Mouse (Mus musculus) neutrophil, adult 5-6 weeks (primary cell): ENCODE measurements around the gene Hadh. TPM values are rescaled to one million over a fixed set of nuclear protein-coding genes. Genes with fewer than 3 reads are reported as not detected.

Source experiments
- ATAC-seq: fragments of 151-379, 151-347 bp; 2 replicates; pipeline ENCODE4 v1.8.0; 2017; ENCODE audit warnings: mild to moderate bottlenecking, moderate TSS enrichment; ENCODE audit not compliant: insufficient number of reproducible peaks, poor library complexity, low FRiP score, severe bottlenecking; ENCODE audit errors: extremely low read depth
- total RNA-seq: library from RNA; stranded (forward); fragments of 200-1000 nt; gene quantifications from 2 replicates; pipeline ENCODE4 v1.2.3, GENCODE M21; 2017

Hadh gene
- total RNA-seq, 1 experiment from 2014 or later: 22.2 TPM

DNA sequence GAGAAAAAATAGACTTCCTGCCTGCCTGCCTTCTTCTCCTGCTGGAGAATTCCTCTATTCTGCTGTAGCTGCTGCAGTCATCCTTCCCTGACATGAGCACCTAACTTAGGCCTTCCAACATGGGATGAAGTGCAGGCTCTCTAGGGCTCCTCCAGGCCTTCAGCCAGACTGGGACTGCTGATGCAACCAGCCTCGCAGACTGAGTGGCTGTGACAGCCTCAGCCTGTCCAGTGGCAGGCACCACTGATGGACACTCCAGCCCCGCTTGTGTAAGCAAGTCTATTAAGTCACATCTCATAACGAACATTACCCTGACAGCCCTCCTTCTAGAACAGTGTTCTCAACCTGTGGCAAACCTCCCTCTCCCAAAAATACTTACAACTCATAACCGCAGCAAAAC lies 2.2 kb upstream of the Hadh start:
- no peak for ATAC-seq

DNA sequence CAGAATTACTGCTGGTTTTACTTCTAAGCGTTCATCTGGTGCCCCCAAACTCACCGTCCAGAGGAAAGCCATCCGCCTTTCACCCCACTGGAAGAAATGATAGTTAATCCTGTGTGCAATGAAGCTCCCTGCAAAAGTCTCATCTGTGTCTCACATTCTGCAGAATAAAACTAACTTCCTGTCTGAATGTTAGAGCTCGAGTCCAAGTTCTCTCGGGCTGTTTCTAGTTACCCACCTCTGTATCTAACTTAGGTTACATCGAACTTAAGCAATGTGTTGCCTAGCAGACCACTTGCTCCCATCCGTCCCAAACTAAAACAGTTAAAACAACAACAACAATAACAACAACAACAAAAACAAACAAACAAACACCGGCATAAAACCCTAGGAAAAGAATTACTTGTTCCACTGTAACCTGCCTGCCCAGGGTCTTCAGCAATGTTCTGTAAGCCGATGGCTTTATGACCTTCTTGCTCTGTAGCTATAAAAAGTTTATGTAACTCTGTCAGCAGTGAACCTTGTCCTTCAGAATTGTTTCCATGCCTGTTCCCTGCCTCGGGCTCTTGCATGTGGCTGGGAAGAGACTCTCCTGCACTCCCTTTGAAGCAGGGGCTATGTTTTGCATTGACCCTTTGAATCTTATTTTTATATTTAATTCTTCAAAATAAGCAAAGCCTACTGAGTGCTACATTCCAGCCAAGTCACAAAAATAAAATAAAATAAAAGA lies 636 bp upstream of the Hadh start:
- ATAC-seq: no peak

DNA sequence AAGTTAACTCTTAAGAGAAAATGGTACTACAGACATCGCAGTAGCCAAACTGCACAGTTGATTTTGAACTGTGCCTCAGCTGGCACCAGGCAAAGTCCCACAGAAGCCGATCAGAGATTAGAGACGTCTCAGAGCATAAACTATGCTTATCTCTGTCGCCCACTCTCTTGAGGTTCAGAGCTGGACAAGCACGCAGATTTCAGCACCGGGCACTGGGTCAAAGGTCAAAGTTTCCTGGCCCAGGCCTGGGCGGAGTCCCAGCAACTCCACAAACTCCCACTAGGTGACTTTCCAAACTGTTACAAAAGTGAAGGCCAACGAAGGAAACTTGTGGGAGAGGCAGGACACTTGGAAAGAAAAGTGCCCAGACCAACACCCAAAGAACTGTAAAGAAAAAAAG lies 744 bp downstream of the Hadh start:
- no peak for ATAC-seq

DNA sequence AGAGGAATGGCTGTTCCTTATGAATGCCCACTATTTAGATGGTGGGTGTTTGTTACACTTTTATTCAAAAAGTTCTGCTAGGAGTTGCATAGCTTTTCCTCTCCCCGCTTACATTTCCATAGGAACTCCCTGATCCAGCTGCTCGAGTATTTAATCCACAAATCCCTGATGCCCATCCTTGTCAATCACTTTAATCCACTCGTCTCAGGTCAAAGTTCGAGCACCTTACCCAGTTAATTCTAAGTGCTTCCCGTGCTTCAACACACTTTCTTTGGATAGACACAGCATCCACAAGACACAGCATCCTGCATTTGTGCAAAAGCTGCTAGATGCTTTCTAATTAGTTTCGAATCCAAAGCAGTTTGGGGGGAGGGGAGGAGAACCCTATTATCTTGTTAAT lies 1.5 kb downstream of the Hadh start:
- ATAC-seq: no peak

DNA sequence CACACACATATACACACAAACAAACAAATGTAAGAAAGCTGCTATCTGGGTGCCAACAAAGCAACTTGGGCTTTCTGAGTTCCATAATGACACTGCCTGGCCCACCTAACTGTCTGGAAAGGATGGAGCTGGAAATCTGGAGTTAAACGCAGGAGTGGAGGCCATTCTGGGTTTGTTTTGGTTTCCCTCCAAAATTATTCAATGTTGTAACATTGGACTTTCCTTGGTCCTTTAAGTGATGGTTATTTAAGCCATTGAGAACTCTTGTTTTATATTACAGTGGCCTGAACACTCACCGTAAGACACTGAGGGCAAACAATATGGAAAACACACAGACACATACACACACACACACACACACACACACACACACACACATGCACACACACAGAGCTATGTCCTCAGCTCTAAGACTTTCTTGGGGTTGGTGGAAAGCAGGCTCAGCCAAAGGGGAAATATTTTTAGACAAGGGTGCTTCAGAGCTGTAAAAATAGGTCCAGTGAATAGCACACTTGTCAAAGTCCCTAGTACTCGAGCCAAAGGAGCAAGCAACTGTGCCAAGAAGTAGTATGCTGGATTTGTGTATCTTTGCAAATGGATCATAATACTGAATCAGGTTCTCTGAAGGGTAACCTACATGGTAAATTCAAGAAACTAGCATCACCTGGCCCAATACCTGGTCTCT lies 5.4 kb downstream of the Hadh start:
- ATAC-seq: no peak

DNA sequence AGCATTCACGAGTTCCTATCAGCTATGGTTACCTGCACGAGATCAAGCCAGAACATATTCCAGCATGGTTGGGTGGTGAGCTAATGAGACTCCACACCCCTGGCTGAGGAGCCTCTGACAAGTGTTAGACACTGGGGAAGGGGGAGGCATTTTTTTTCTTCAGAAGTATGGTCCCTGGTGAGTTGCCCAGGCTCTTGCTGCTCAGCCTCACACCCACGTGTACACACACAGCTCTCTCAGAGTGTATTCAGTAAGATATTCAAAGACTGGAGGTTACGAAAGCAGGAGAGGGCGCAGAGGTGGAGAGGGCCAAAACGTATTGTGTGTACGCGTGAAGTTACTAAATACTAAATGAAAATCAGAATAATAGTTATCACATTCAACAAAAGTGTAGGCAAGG lies 6.4 kb downstream of the Hadh start:
- no peak for ATAC-seq

DNA sequence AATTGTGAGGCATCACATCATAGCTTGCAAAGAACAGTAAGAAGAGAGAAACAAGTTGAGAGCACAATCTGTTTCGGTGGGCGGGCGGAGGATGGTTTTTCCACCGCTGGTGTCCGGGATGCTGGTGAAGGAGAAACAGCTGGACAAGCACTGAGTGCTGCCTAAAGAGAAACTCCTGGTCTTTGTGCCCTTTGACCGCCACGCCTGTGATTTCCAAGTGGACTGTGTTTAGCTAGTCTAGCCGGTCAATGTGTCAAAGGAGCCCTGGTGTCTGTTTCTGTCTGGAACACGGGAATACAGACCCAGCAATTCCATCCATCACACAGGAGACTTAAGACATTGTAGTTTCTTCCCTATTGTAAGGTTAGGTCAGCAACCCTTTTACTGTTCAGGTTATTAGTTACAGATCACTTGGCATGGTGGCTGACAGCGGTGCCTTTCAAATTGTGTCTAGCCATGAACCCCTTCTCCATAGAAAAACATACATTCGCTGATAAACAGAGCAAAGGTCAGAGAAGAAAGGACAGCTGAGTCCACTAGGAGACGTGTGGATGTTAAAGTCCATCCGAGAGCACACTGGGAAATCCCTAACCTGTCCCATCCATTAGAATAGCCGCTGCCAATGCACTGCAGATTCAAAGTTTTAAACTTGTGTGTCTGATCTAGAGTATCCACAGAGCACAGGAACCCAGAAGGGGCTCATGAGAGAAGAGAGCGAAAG lies 8.0 kb downstream of the Hadh start:
- ATAC-seq: no peak

DNA sequence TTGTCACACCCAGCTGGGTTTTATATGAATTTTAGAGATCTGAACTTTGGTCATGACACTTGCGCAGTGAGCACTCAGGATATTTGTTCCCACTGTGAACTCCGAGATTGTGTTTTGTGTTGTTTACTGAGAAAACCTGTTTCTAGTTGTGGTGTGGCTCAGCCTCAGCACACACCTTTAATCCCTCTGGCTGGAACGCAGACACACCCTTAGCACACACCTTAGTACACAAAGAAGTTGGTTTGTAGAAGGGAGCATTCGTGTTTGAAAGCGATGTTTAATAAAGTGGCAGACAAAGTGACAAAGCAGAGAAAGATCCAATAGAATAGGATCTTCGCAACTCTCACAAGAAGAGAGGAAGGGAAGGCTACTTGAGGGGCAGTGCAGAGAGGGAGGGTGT lies 11.5 kb downstream of the Hadh start:
- ATAC-seq: no peak

DNA sequence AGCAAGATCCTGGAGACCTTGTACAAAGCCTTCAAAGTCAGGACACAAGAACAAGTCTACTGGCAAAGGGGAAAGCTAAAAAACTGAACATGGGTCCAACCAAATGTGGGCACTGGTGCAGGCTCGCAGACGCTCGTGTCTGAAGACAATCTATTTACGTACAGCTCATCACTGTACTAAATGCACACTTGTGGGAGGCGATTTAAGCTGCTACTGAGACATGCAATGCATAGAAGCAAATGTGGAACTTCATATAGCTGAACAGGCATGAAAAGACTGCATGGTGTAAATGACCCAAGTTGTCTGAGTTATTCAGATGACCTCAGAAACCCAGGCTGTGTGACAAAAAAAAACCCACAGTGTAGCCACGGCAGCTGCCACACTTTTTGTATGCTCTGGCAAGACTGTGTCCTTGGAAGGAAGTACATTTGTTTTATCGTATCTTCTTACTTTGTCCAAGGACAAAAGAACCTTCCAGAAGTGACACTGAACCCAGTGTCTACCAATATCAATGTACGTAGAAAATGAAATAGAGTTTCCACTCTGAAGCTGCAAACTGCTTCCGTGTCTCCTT lies 12.4 kb downstream of the Hadh start:
- no peak for ATAC-seq

DNA sequence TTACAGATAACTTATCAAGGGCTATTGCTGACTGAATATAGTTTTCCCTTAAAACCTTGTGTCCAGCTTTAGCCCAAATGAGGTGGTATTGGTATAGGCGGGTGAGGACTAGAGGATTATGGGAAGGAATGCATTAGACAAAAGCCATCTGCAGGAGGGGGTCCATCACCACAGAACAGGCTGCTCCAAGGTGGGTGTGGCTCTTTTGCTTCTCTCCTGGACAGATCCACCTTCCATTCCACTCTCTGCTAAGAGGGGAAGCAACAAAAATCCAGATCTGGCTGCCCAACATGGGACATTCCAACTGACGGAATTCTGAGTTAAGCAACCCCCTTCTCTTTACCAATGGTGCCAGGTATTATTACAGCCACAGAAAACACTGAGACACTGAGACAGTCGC lies 13.0 kb downstream of the Hadh start:
- ATAC-seq: no peak

DNA sequence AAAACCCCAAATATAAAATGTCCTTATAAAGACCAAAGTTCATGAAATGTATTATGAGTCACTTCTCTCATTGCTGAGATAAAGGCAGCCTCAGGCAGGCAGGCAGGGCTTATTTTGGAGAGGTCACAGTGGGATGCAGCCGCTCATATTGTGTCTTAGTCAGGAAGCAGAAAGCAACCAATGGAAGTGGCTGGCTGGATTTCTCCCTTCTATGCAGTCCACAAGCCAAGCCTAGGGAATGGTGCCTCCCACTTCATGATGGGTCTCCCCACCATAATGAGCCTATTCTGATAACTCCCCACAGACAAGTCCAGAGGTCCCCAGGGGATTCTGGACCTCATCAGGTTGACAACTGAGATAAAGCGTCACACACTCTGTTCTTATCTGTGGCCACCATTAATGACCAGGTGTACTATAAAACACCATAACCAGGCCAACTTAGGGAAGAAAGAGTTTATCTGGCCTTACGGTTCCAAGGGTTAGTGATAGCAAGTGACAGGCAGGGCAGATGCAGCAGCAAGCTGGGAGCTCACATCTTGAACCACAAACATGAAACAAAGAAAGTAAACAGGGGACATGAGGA lies 16.4 kb downstream of the Hadh start:
- no peak for ATAC-seq

DNA sequence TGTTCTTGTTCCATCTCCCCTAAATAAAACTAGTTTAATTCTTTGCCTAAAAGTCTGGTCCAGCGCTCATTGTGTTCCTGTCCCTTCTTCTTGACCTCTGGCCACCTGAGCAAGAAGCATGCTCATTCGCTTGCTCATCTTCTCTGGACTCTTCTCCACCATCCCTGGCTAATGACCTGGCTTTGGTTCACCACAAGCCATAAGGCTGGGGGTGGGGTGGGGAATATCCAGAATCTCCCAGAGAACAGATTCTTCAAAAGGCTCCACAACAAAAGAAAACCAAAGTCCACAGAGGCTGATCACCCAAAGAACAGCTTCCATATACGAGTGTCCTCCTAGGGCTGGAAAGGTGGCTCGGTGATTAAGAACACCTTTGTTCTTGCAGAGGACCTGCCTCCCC lies 16.9 kb downstream of the Hadh start:
- no peak for ATAC-seq

DNA sequence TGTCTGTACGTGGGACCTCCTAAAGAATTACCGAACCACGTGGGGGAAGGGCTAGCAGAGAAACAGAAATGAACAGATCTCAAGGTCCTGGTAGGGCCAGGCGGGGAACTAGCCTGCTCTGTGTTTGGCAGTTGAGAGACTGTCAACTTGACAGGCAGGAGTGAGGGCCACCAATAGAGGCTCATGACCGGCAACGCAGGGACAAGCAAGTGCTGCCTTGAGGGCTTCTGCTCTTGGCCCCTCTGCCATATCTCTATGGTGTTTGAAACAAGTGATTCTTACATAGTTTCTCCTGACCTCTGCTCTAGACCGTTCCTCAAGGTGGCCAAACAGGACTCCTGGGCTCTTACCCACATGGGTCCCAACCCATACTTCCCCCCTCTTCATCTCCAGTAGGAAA lies 20.3 kb downstream of the Hadh start:
- no peak for ATAC-seq

DNA sequence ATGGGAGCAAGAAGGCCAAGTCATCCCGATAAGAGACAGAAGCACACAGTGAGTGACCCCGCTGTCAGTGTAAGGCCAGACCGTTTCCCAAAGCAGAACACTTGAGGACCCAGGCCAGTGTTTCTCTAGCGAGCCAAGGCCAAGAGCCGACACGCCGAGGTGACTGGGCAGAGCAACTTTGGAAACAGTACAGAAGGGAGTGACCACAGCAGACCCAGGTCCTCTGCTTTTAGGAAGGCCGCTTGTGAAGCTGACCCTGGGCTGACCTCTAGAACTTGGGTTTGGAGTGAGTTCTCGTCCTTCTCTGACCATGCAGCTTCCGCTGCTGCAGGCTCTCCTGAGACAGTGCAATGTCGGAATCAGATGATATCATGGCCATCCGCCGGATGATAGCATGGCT lies 20.9 kb downstream of the Hadh start:
- ATAC-seq: no peak

DNA sequence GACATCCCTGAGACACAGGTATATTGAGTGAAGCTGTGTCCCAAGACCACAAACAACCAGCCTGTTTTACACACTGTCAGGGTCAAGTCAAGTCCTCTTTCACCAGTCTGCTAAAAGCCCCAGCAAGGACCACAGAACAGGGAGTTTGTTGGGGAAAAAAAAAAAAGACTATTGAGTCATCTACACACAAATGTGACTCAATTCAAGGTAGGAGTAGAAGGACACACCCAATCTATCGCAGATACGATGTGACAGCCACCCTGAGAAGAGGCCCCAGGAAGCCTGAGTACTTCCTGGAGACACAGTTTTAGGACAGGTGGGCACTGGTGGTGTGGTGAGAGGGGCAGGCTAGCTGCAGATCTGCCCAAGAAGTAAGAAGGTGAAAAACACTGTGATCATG lies 21.6 kb downstream of the Hadh start:
- no peak for ATAC-seq

DNA sequence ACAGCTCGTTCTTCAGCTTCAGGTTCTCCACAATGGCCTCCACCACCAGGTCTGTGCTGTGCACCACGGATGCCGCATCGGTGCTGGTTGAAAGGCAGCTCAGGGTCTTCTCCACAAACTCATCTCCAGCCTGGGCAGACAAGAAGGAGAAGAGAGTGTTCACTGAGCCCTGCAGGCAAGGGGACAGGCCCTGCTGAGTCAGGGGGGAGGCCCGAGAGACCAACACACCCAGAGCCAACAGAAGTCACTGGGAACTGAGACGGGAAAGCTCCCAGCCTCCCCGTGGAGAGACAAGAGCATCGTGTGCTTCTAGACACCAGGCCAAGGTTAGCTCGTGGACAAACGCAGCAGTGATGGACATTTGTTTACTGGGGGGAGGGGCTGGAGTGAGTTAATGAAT lies 23.5 kb downstream of the Hadh start:
- no peak for ATAC-seq

DNA sequence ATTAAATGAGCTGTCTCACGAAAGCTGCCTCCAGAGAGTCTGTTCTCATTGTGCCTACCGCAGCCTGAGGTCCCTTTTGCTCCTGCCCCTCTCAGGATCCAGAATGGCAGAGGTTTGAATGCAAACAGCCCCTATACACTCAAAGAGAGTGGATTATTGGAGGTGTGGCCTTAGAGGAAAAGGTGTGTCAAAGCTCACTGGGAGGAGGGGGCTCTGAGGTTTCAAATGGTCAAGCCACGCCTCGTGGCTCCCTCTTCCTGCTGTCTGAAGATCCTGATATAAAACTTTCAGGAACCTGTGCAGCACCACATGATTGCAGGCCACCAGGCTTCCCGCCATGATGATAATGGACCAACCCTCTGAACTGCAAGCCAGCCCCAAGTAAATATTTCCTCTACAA lies 24.1 kb downstream of the Hadh start:
- ATAC-seq: no peak

DNA sequence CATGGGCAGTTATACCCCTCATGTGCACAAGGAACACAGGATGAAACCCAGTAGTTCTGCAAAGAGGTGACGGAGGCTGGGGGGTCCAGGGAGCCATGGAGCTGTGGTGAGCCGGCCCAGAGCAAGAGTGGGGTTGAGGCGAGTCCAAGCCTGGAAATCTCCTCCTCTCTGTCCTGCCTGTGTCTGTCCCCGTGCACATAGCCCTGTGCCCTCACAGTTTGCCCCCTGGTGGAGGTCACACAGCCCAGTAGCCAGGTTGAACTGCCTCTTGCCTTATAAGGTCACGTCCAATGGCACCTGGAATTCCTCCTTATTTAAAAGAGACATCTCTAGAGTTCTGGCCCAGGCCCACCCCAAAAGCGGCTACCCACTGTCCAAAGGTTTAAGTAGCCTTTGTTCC lies 24.5 kb downstream of the Hadh start:
- ATAC-seq: no peak

DNA sequence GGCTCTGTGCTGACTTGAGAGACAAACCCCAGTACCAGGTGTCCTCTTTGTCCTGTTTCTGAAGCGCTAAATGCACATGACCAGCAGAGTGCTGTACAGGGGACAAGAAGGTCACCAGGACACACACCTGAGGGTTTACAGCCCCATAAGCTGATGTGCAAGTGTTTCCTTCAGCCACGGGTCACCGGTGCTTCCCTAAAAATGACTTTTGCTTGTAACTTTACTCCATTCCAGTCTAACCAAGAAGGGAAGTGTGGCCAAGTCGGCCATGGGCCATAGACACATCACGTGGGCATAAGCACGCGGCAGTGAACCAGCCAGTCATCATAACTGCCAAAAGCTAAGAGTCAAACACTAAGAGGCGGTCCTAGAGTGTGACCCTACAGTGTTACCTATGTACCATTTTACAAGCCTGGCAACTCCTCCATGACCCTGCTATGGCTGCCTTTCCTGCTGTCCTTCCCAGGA lies 25.3 kb downstream of the Hadh start:
- no peak for ATAC-seq
